Mouse (Mus musculus): ENCODE measurements around the gene Uspl1. TPM values are rescaled to one million over a fixed set of nuclear protein-coding genes. Genes with fewer than 3 reads are reported as not detected.

The Uspl1 gene
- total RNA-seq, 2 experiments from 2014 or later: 22.9 to 23.4 TPM

DNA sequence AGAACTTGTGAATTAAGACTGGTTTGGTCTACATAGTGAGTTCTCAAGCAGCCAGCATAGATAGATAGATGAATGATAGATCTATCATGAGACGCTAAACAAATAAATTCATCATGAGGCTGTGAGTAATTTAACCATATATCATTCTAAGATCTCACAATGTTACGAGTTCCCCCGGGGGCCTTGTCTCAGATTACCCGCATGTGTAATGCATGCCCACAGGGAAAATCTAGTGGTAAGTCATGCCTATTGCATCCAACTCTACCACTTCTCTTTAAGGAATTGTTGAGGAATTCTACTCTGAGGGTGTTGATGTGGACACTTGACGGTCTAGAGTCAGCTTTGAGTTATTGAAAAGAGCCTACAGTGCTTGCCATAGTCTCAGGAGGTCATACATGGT, 22.1 kb downstream of the Uspl1 start:
- no peak for DNase-seq
- intact Hi-C loops (cut with DNase I): no loop called here

- no peak for DNase-seq
- intact Hi-C loops (cut with DNase I): no loop called here
Observed at GRCm38 (mm10) chr5:149207661-149208060, 23.5 kb downstream of the Uspl1 start.

DNA sequence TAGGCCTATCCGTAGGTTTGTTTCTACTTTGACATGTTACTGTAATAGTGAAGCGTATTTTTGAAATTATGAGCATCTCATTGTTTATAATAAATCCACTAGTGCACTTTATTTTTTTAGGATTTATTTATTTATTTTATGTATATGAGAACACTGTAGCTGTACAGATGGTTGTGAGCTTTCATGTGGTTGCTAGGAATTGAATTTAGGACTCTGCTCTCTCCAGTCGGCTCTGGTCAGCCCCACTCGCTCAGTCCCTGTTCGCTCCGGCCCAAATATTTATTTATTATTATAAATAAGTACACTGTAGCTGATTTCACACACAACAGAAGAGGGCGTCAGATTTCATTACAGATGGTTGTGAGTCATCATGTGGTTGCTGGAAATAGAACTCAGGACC, 24.6 kb downstream of the Uspl1 start:
- no peak for DNase-seq

DNA sequence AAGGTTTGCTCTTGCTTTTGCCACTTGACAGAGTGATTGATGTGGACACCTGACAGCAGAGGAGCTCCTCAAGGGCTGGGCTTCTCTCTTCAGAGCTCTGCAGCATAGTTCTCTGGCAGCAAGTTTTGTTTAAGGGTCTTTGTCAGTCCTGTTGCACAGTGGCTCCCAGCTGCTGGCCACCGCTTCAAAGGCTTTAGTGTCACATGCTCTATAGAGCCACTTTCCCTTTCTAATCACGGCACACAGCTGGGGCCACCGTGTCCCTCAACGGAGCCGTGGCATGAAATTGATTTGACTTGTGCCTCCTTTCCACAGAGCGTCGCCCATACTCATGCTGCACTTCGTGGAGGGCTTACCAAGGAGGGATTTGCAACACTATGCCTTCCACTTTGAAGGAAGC, 25.2 kb downstream of the Uspl1 start:
- no peak for DNase-seq
- intact Hi-C loops (cut with DNase I): no loop called here

More for the DNA sequence above, 24.6 kb downstream of the Uspl1 start:
- intact Hi-C loops (cut with DNase I): no loop called here

GRCm38 (mm10) chr5:149211041-149211440, 26.9 kb downstream of the Uspl1 start:
- no peak for DNase-seq
- intact Hi-C loops (cut with DNase I): no loop called here

GRCm38 (mm10) chr5:149212806-149213205, 28.7 kb downstream of the Uspl1 start:
- intact Hi-C loops (cut with DNase I): no loop called here
- no peak for DNase-seq

DNA sequence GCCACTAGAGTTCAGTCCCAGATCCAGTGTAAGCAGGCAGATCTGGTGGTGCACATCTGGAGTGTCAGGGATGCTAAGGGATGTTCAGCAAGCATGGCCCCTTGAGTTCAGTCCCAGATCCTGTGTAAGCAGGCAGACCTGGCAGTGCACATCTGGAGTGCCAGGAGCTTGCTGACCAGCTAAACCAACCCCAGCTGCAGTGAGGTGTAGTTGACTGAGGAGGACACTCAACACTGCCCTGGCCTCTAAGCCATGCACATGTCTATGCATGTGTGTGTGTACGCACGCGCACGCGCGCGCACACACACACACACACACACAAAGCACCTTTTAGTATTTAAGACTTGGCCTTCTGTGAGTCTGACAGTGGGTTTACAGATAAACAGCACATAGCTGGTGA, 31.4 kb downstream of the Uspl1 start:
- DNase-seq: no peak
- intact Hi-C loops (cut with DNase I): no loop called here

GRCm38 (mm10) chr5:149217524-149218357, 33.6 kb downstream of the Uspl1 start:
- intact Hi-C loops (cut with DNase I): no loop called here
- DNase-seq: no peak

DNA sequence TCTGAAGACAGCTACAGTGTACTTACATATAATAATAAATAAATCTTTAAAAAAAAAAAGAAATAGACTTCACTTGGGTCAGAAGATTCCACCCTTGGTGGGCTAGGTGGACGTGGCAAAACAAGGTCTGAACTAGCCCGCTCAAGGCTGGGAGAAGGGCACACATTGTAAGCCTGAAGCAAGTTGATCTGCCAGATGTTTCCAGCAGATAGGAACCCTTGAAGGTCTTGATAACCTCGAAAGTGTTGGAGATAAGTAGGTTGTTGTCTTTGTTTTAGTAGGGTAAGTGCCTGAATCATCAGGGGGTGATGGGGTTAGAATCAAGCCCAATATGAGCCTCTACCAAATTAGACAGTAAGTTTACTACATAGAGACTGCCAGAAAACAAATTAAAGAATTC, 35.3 kb downstream of the Uspl1 start:
- no peak for DNase-seq
- intact Hi-C loops (cut with DNase I): no loop called here

DNA sequence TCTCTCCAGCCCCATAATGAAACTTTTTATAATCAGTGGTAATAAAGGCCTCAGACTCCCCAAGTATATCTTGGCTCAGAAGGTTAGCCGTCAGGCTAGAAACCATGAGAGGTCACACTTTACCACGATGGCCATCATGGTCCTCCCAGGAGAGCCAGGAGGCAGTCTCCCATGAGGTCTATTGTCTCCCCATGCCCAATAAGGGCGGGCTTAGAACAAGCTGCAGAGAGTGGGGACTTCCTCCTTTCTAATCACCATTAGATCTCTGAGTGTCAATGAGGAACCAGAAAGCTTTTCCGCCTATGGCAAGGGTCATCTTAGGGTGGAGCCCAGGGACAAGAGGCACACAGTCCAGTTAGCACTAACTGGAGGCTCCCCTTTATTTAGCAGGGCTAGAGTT, 37.2 kb downstream of the Uspl1 start:
- no peak for DNase-seq
- intact Hi-C loops (cut with DNase I): no loop called here

DNA sequence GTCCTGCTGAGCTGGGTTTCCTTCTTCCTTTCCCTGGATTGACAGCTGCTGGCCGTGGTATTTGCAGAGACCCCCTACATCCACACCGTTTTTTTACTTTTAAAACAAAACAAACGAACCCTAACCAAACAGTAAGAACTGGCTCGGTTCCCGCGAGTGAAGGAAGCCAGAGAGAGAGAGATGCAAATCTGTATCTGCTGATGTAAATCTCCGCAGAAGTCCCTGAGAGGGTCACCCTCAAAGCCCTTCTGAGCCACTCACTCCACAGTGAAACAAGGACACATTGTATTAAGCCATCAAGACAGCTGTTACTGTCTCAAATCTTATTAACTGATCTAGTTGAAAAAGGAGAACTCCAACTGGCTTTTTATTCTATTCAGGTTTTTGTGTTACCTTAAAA, 40.5 kb downstream of the Uspl1 start:
- intact Hi-C loops (cut with DNase I): loop anchor here (5.0 kb wide), 1 partner anchor 37 kb away; no protein-coding TSS in a partner anchor
- no peak for DNase-seq

DNA sequence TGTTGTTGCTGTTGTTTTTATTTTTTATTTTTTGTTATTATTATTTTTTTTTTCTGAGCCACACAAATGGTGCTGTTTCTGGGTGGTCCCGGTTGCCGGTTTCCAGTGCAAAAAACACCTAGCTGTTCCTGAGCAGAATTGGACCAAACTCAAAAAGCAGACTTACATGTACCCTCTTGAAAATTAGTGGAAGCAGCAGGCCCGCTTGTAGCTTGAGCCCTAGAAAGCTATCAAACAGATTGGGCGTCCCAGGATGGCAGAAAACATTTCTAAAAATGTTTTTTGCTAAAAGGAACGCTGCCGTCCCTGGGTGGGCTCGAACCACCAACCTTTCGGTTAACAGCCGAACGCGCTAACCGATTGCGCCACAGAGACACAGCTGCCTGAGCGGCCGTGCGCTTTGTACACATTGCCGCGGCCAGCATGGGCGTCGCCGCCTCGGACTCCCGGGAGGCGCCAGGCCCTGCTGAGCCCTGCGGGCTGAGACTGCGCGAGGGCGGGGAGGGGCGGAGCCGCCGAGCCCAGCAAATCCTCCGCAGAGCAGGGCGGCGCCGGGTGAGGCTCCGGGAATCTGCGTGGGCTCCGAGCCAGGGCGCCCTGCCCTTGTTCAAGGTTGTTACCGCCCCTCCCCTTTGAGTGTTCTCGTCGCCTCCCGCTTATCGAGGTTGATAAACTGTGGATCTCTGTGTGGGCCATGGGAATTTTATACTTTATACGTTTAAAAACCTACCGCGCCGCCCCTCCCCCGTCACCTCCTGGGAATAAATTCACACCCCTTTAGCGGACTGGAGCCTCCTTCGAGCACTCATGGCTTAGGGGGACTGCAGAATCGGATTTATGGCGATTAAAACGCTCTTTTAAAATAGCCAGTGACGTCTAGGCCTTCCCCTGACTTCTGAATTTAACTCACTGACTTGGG, 44.8 kb downstream of the Uspl1 start:
- DNase-seq: peak; percentile 97 to 100
- intact Hi-C loops (cut with DNase I): loop anchor here (5.0 kb wide), 1 partner anchor 42 kb away; no protein-coding TSS in a partner anchor

DNA sequence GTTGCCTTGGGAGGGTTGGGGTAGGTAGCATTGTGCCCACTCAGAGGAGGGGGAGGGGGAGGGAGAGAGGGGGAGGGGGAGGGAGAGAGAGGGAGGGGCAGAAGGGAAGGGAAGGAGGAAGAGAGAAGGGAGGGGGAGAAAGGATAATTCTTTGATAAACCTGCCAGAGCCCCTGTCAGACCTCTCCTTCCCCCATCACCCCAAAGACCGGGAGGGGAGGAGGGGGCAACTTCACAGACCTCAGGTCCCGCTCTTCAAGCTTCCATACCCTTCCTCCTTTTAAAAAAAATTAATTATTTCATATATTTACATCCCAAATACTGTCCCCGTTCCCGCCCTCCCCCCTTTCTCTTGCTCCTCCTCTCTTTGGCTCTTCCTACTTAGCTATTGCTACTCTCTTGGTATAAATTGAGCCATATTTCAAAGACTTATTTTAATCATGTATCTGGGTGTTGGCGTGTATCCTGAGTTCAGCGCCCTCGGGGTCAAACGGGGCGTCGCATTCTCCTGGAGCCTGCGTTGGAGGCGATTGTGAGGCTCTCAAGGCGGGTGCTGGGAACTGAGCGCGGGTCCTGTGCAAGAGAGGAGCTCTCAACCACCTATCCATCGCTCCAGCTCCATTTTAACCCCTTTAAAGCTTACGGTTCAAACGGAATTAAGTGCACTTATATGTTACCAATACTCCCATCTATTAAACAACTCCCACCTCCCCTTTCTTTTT, 45.6 kb downstream of the Uspl1 start:
- DNase-seq: no peak
- intact Hi-C loops (cut with DNase I): loop anchor here (5.0 kb wide), 1 partner anchor 42 kb away; no protein-coding TSS in a partner anchor

- intact Hi-C loops (cut with DNase I): loop anchor here (5.0 kb wide), 1 partner anchor 183 kb away; no protein-coding TSS in a partner anchor
Observed at GRCm38 (mm10) chr5:149235002-149235401, 50.9 kb downstream of the Uspl1 start.

DNA sequence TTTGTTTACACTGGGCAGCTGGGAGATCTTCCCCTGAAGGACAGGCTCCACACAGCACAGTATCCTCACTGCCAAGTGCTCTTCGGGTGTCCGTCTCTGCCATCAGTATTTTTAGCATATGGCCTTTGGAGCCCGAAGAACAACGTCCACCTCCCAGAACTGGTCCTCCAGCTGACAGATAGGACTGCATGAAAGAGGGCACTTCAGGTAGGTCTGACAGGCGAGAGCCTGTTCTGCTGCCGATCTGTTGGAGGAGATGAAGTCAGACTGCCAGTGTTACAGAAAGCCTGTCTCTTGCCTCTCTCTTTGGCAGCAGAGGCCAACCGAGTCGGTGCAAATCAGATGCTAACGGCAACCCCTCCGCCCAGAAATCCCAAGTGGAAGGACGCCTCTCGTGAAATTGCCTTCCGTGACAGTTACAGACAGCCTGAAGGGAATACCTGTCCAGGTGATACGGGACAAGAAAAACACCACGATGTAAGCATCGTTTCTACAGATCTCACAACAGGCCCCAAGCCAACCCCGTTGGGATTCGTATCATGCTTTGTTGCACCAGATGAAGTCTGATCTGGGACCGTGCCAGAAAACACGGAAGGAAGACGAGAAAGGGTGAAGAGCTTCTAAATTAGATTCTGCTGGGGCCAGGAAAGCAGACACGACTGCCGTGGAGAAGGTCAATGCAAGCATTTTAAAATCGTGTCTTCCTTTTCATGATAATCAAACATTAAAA, 53.2 kb downstream of the Uspl1 start:
- DNase-seq: no peak

More at GRCm38 (mm10) chr5:149235002-149235401, 50.9 kb downstream of the Uspl1 start:
- DNase-seq: no peak

GRCm38 (mm10) chr5:149242467-149242866, 58.3 kb downstream of the Uspl1 start:
- intact Hi-C loops (cut with DNase I): no loop called here
- DNase-seq: no peak

More for the DNA sequence above, 53.2 kb downstream of the Uspl1 start:
- intact Hi-C loops (cut with DNase I): loop anchor here (5.0 kb wide), 1 partner anchor 185 kb away; no protein-coding TSS in a partner anchor

- DNase-seq: no peak
Observed at GRCm38 (mm10) chr5:149243053-149243452, 58.9 kb downstream of the Uspl1 start.

DNA sequence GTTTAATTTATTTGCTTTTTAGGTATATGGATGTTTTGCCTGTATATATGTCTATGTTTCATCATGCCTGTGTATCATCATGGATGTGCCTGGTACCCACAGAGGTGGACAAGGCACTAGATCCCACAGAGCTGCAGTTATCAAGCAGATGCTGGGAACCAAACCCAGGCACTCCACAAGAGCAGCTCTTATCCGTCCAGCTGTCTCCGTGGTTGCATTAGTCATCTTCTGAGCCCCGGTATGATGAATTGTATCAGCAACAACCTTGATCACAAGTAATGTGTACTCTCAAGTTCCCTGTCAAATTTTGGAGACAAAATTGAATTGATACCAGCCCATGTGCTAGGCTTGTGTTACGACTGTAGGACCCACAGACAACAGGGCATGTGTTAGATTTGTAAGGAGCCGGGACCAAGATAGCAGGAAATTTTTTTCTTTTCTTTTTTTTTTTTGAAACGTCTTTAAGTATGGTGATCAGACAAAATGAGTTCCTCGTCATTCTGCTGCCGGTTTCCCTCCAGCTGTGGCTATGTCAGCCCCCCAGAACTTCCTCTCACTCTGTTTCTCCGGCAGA, 61.3 kb downstream of the Uspl1 start:
- no peak for DNase-seq
- intact Hi-C loops (cut with DNase I): no loop called here

More at GRCm38 (mm10) chr5:149243053-149243452, 58.9 kb downstream of the Uspl1 start:
- intact Hi-C loops (cut with DNase I): no loop called here

- intact Hi-C loops (cut with DNase I): no loop called here
- no peak for DNase-seq
Observed at GRCm38 (mm10) chr5:149245965-149246470, 61.9 kb downstream of the Uspl1 start.
